Mouse (Mus musculus) small intestine, adult 2 months (tissue): ENCODE results near the gene Raf1. TPM values are rescaled to one million over a fixed set of nuclear protein-coding genes. Genes with fewer than 3 reads are reported as not detected.
A peak's percentile ranks its signal among the peaks of the same experiment; 100 is the strongest.

Experiments
- H3K27ac ChIP-seq: fragments of 200-500 bp; 2 replicates; pipeline ENCODE4 v1.5.1; 2012; ENCODE audit warnings: low read depth, low read length, control low read depth, inconsistent platforms; ENCODE audit not compliant: insufficient read depth
- H3K27me3 ChIP-seq: fragments of 200-500 bp; 2 replicates; pipeline ENCODE4 v1.6.1; 2012; ENCODE audit warnings: mild to moderate bottlenecking, moderate library complexity, low read length, inconsistent platforms; ENCODE audit not compliant: control insufficient read depth, insufficient read depth
- H3K36me3 ChIP-seq: fragments of 200-500 bp; 2 replicates; pipeline ENCODE4 v1.6.1; 2012; ENCODE audit warnings: mild to moderate bottlenecking, low read length, control low read depth, inconsistent platforms; ENCODE audit not compliant: control insufficient read depth, insufficient read depth
- H3K4me1 ChIP-seq: fragments of 200-500 bp; 2 replicates; pipeline ENCODE4 v1.6.1; 2012; ENCODE audit warnings: low read length, inconsistent platforms, mixed read lengths; ENCODE audit not compliant: control insufficient read depth, insufficient read depth, insufficient read length
- H3K4me3 ChIP-seq: fragments of 200-500 bp; 2 replicates; pipeline ENCODE4 v1.5.1; 2012; ENCODE audit warnings: low read depth, mild to moderate bottlenecking, control low read depth, inconsistent platforms, low read length, moderate library complexity
- CTCF ChIP-seq: fragments of 200-500 bp; IDR thresholded peaks from 2 replicates; pipeline ENCODE4 v1.5.1; 2012; ENCODE audit warnings: low read depth, mild to moderate bottlenecking, control low read depth, inconsistent platforms, low read length, moderate library complexity, mixed read lengths; ENCODE audit not compliant: insufficient replicate concordance, insufficient read length; ENCODE audit errors: extremely low read depth
- POLR2A ChIP-seq: fragments of 200-500 bp; IDR thresholded peaks from 2 replicates; pipeline ENCODE4 v1.6.1; 2012; ENCODE audit warnings: low read depth, mild to moderate bottlenecking, control low read depth, inconsistent platforms, low read length, moderate library complexity
- WGBS: fragments of 180-500 bp; shearing (Covaris S2); methylation state at CpG from one replicate; pipeline ENCODE4 v1.1.7; 2018; 5-methylcytosine and 5-hydroxymethylcytosine counted together
- polyA plus RNA-seq: library from polyadenylated mRNA; depleted of rRNA; stranded (reverse); fragments of >200 nt; gene quantifications from 2 replicates; pipeline ENCODE4 v1.2.3, GENCODE M21; 2012

Gene Raf1
- polyA plus RNA-seq, 1 experiment = 81.6 TPM

DNA sequence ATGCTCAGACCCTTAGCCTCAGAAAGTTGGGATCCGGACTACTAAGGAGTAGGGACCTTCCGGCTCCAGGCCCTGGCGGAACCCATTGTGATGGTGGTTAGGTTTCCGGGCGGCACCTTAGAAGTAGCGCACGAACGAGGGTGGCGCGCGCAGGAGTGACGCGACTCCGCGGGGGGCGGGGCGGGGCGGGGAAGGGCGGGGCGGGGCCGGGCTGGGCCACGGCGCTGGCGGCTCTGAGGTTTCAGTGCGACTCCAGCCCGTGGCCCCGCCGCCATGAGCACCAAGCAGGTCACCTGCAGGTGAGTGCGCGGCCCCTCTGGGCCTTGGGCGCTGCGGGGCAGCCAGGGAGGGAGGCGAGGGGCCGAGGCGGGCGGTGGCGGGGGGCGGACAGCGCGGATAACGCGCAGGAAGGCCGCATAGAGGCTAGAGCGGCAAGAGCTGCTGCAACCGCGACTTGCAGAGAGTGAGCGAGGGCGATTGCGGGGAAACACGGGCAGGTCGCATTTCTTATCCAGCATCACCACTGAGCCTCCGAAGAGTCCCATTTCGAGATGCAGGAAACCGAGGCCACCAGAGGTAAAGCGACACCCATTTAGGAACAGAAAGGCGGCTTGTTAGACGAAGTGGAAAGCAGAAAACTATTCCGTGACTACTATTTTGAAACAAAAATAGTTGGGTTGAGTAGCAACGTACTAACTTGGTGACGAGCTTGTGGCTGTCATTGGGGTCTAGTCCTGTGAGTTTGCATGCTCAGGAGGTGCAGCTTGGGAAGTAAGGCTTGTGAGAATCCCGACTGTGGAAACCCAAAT is 74.5 kb downstream of the Raf1 start, which contains the start of gene Mkrn2:
Gene Mkrn2 (plus strand): TSS at position 188 of the 809 bp plus-strand sequence.
- TF ChIP-seq POLR2A (peak; percentile 70; the same call in 1 of the 2 replicates), CTCF (no peak)
- Histone ChIP-seq H3K36me3 (no peaks in the 10 kb centered on the region; the same call in 1 of the 2 replicates), H3K4me1 (peaks cover 6% of the 10 kb centered on the region; the same call in 1 of the 2 replicates), H3K27ac (0 out of 2 replicates have a peak within 1 kb of the TSS, but pooled peaks have one; percentile 32), H3K4me3 (peak within 1 kb of the TSS; percentile 88), H3K27me3 (no peaks in the 10 kb centered on the region)
- WGBS = under 1% methylated on average over 58 of the region's 61 CpGs

DNA sequence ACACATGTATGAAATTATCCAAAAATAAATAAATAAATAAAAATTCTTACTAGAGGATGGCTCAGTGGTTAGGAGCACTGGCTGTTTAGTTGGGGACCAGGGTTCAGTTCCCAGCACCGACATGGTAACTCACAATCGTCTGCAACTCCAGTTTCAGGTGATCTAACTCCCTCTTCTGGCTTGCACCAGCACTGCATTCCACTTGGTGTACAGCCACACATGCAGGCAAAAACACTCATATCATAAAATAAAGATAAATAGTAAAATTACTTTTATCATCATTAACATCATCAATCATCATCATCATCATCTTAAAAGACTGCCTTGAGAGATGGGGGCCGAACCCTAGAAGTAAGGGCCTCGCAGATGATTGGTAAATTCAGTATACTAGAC is 75.1 kb downstream of the Raf1 start:
- H3K4me3 ChIP-seq = no peak overlapping the region
- no peaks in the 10 kb centered on the region for H3K27me3 ChIP-seq
- peaks cover 6% of the 10 kb centered on the region; the same call in 1 of the 2 replicates for H3K4me1 ChIP-seq
- 65% methylated on average over 4 of the region's 4 CpGs for WGBS
- H3K36me3 ChIP-seq = no peaks in the 10 kb centered on the region; the same call in 1 of the 2 replicates
- no peak for TF ChIP-seq POLR2A
- no peak for TF ChIP-seq CTCF
- H3K27ac ChIP-seq = no peak overlapping the region

- Histone ChIP-seq H3K27me3 (no peaks in the 10 kb centered on the region), H3K4me3 (no peak overlapping the region), H3K4me1 (peaks cover 7% of the 10 kb centered on the region; the same call in 1 of the 2 replicates), H3K36me3 (no peaks in the 10 kb centered on the region), H3K27ac (no peak overlapping the region)
- TF ChIP-seq CTCF (no peak), POLR2A (no peak)
- WGBS = 64% methylated on average over 3 of the region's 3 CpGs
Observed at GRCm38 (mm10) chr6:115595667-115596066, 80.8 kb downstream of the Raf1 start.

- no peak overlapping the region for H3K4me3 ChIP-seq
- H3K36me3 ChIP-seq = no peaks in the 10 kb centered on the region
- H3K4me1 ChIP-seq = peaks cover 11% of the 10 kb centered on the region; the same call in 1 of the 2 replicates
- H3K27me3 ChIP-seq = no peaks in the 10 kb centered on the region
- WGBS = 64% methylated on average over 3 of the region's 3 CpGs
- no peak overlapping the region for H3K27ac ChIP-seq
- TF ChIP-seq CTCF = no peak
- no peak for TF ChIP-seq POLR2A
Observed at GRCm38 (mm10) chr6:115594463-115594862, 82.0 kb downstream of the Raf1 start.

DNA sequence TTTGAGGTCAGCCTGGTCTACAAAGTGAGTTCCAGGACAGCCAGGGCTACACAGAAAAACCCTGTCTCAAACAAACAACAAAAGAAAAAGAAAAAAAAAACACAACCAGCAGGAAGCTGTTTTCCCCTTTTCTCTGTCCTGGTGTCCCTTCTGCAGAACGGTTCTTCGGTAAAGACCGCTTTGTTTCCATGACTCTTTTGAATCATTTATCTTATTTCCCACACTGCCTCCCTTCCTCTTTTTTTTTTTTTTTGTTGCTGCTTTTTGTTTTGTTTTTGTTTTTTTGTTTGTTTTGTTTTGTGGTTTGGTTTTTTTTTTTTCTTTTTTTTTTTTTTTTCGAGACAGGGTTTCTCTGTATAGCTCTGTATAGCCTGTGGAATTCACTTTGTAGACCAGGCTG is 83.2 kb downstream of the Raf1 start:
- Histone ChIP-seq H3K27ac (no peak overlapping the region), H3K27me3 (no peaks in the 10 kb centered on the region), H3K4me1 (peaks cover 9% of the 10 kb centered on the region; the same call in 1 of the 2 replicates), H3K36me3 (0 out of 2 replicates have a peak, but pooled peaks cover 6% of the 10 kb centered on the region), H3K4me3 (no peak overlapping the region)
- WGBS = 79% methylated on average over 4 of the region's 4 CpGs
- TF ChIP-seq POLR2A = no peak
- TF ChIP-seq CTCF = no peak

DNA sequence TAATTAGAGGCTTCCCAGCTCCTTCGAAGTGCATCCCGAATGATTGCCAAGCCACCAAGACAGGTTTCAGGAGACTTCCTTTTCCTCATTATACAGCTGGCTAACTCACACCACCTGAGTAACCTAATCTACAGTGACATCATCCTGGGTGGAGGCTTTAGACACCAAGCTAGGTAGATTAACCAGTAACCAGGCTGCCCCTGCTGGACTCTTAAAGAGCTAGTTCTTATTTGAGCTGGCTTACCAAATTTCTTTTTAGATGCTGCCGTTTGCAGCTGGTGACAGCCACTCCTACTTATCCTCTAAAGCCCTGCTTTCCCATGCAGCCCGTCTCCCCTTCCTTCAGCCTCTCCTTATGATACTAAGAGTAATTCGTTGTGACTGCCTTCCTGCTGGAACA is 84.0 kb downstream of the Raf1 start, which contains the start of gene Mkrn2os:
Gene Mkrn2os (minus strand): TSS at position 119 of the 400 bp plus-strand sequence.
- TF ChIP-seq POLR2A (no peak), CTCF (no peak)
- Histone ChIP-seq H3K4me1 (peaks cover 9% of the 10 kb centered on the region; the same call in 1 of the 2 replicates), H3K27ac (peak within 1 kb of the TSS; percentile 86), H3K27me3 (no peaks in the 10 kb centered on the region), H3K36me3 (0 out of 2 replicates have a peak, but pooled peaks cover 6% of the 10 kb centered on the region), H3K4me3 (peak within 1 kb of the TSS; percentile 65)
- WGBS = 17% methylated on average over 5 of the region's 5 CpGs
